Mouse (Mus musculus) gonadal fat pad, adult 2 months (tissue): Measurements from ENCODE around the gene Nfatc3. TPM values are rescaled to one million over a fixed set of nuclear protein-coding genes. Genes with fewer than 3 reads are reported as not detected.
A peak's percentile ranks its signal among the peaks of the same experiment; 100 is the strongest.

Experiments used
- DNase-seq: peaks from one replicate; pipeline ENCODE4 v3.0.0-alpha.2; 2012; ENCODE audit warnings: low read depth
- polyA plus RNA-seq: library from polyadenylated mRNA; depleted of rRNA; stranded (reverse); fragments of >200 nt; gene quantifications from 2 replicates; pipeline ENCODE4 v1.2.3, GENCODE M21; 2012

Gene Nfatc3
- polyA plus RNA-seq, 1 experiment: 26.6 TPM

GRCm38 (mm10) chr8:106126055-106126454 lies 67.4 kb downstream of the Nfatc3 start:
- no peak for DNase-seq

- no peak for DNase-seq
Observed at GRCm38 (mm10) chr8:106127054-106127453, 68.4 kb downstream of the Nfatc3 start.

DNA sequence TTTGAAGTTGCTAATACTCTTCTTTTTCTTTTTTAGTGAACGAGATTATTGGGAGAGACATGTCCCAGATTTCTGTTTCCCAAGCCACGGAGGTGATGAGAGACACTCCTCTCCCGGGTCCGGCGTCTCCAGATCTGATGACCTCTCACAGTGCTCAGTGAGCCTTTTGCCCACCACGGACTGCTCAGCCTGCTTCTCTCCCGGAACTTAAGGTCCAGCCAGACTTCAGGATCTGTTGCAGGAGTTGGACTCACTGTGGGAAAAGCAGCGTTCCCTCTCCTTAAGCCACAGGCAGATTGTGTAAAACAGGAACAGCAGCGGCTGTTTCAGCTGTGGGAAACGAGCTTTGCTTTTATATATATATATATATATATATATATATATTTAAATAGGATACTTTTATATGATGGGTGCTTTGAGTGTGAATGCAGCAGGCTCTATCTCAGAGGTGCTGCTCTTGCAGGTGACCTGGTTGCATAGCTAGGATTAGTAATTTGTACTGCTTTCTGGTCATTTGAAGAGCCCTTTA lies 69.3 kb downstream of the Nfatc3 start:
- no peak for DNase-seq

DNA sequence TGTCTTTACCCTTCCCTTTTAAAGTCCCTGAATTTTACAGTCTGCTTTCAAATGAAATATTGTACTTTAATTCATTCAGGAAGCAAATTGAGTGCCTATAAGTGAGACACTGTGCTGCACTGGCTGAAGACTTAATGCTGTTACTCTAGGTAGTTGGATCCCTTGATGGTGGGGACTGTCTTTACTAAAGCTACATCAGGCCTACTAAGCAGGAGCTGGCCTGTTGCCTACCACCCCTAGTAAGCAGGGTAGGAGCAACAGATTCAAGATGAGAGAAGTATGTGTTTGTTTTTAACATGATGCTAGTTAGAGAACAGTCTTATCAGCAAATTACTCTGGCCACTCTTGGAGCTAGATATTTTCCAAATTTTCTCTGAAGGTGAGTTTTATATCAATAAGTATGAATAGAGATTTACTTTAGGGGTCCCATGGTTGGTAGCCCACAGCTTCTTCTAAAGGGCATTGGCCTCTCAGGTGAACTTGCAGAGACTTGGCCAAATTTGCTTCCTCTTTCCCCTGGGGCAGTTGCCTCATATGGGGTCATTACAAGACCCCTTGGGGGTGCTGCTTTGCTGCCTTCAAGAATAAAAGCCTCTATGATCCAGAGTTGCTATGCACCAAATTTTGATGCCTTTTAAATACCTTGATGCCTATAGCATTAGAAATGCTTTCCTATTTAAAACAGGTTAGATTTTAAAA lies 70.7 kb downstream of the Nfatc3 start:
- DNase-seq: no peak

DNA sequence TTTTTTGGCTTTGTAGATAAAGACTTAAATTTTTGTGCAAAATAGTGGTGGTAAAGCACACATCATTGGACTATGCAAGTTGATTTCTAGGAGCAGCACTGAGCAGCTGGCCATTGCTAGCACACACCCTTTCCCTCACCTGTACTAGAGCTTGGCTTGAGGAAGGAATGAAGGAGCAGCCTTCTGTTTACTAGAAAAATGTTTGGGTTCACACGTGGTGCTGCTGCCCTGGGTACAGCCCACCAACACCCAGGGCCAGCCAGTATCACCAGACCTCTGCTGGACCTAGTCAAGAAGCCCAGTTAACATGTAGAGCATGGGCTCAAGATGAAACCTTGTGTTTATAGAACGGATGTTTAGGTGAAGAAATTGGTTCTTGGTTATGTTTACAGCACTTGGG lies 71.4 kb downstream of the Nfatc3 start:
- no peak for DNase-seq

DNA sequence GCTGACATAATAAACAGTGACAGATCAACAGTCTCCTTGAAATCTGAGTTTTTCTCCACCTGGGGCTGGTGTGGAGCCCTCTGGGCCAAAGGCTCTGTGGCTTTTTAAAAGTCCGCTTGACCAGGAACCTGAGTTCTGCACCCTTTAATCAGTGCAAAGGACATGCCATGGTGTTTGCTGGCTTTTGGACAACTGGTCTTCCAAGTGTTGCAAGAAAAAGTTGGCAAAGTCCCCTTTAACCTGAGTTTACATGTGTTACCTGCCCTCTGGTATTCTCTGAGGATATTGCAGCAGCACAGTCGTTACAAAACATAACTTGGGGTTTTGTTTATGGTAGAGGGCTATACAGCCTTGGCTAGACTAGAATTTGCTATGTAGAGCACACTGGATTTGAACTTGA lies 71.9 kb downstream of the Nfatc3 start:
- peak; percentile 67 for DNase-seq

GRCm38 (mm10) chr8:106131021-106131420 lies 72.4 kb downstream of the Nfatc3 start:
- DNase-seq: no peak

- DNase-seq: no peak
Observed at GRCm38 (mm10) chr8:106131488-106132222, 73.0 kb downstream of the Nfatc3 start.

DNA sequence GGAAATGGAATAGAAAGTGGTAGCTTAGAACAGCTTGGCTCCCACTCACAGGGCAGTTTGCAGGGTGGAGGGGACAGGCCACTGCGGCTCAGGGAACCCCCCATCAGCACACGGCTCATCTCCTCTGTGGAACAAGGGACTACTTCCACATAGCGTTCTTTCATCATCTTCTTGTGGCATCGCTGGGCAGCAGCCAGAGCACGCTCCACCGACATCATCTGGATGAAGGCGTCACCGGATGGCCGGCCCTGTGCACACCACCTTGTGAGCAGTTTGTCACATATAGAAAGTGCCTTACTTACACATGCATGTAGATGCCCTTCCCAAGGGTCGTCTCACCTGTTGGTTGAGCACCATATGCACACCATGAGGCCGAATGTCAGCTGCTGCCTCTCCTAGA lies 73.7 kb downstream of the Nfatc3 start:
- no peak for DNase-seq

GRCm38 (mm10) chr8:106133526-106133925 lies 74.9 kb downstream of the Nfatc3 start:
- no peak for DNase-seq

DNA sequence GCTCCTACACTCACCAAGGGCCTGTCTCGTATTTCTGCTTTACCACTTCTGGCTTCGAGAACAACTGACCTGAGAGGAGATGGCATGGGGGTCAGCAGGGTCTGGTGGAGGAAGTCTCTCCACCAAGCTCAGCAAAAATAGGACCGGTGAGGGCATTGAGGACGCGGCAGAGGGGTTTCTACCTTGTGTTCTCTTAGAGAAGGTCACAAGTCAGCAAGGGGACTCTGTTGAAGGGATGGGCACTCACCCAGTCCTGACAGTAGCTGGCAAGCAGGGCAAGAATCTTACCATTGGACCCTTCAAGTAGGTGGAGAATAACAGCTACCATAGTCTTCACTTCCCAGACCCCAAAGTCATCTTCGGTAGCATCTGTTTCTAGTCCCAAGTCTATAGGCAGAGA lies 75.3 kb downstream of the Nfatc3 start:
- no peak for DNase-seq

- DNase-seq: peak; percentile 99
Observed at GRCm38 (mm10) chr8:106134751-106135571, 76.3 kb downstream of the Nfatc3 start.

DNA sequence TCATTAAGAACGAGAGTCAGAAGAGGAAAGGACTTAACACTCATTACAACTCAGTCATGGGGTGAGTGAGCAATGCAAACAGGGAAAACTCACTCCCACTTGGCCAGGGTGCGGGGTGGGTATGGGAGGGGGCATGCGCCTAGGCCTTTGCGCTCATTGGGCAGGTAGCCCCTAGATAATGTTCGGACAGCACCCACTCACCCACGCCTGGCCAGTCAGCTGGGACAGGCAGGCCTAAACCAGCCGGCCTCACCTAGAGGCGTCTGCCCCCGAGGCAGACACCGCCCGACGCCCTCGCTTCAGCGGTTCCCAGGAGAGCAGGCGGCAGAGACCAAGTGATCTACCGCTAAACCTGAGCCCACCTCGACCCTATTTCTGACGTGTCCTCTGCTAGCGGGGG lies 77.0 kb downstream of the Nfatc3 start:
- DNase-seq: no peak

DNA sequence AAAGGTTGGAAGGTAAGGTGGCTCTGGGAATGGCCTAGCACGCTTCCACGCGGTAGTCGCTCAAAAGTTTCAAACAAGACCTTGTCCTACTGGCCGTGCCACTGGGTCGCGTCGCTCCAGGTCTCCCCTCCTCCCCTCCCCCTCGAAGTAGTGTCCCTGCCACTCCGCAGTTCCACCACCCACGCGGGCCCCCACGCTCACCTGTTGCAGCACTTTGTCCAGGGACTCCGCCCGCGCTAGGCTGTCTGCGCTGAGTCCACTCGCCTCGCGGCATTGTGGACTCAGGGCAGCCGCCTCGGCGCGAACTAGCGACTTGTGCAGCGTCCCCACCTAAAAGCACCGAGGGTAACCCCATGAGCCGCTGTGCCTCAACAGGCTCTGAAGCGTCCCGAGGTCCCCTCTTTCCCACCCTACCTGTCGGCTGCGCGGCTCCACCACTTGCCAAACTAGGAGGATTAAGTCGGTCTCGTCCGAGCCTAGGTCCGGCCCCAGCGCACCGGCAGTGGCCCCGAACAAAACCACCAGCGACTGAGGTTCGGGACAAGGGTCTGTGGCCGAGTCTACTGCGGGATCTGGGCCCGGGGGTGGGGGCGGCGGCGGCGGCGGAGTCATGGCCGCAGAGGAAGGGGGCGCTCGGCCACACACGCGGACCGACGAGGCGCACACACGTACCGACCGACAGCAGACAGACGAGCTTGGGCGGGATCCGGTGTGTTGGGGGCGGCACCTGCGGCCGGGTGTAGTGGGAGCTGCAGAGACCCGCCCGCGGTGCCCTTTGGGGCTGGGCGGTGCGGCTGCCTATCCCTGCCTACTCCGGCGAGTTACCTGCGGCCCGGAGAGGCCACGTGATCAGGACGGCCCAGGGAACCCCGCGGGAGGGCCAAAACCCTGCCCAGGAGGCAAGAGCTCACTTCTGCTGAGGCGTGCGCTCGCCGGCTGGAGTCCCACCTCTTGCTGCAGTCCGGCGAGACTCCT lies 77.8 kb downstream of the Nfatc3 start, which contains the start of gene Esrp2:
Gene Esrp2 (minus strand): TSS at position 819 of the 975 bp plus-strand sequence.
- no peak for DNase-seq

- no peak for DNase-seq
Observed at GRCm38 (mm10) chr8:106137218-106137905, 78.7 kb downstream of the Nfatc3 start.

DNA sequence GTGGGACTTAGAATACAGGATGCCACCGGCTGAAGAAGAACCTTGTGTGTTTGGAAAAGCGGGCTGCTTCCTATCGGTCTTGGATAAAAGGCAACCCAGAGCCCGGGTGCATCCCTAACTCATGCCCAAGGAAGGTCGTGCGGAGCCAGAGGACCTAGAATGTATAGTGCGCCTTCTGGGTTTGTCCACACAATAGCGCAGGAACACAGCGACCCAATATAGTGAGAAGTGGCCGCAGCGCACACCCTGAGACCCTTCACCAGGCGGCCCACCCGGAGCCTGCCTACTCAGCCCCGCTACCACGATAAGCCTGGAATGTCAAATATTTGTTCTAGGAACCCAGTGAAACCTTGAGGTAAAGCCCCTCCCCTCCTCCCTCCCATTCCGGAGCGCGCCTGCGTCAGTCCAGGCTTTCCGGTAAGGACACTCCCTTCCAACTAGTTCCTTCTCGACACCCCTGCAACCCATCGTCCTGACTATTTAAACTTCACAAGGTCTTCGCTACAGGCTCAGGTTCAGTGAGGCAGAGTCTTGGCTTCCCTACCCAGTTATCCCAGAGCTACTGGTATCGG lies 79.4 kb downstream of the Nfatc3 start:
- no peak for DNase-seq

- DNase-seq: no peak
Observed at GRCm38 (mm10) chr8:106138616-106139015, 80.0 kb downstream of the Nfatc3 start.

DNA sequence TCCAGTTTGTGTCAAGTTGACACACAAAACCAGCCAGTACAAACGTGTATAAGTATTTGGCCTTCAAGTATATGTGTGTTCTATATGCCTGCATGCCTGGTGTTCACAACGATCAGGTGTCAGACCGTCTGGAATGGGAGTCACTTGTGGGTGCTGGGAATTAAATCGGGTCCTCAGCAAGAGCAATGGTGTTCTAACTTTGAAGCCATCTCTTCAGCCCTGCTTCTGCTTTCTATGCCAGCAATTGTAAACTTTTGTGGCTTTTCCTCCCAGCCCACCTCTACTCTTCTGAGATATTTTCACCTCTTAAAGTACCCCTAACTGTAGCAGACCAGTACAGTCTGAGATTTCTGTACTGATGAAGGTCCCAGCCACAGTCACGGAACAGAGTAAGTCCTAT lies 81.6 kb downstream of the Nfatc3 start:
- DNase-seq: no peak

DNA sequence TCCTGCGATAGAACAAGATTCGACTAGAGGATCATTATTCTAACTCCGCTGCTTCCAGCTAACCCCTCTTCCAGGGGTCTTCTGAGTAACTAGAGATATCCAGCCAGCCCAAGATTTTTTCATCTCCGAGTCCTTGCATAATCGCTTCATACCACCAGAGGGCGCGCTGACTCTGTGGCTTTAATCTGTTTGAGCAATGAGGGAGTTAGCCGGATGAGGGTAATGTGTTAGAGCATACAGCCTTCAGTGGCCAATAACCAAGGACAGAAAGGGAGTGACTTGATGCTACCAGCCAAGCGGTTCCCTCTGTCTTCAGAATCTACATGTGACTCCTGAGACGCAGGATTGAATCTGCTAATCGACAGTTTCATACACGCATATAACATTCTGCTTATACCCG lies 82.1 kb downstream of the Nfatc3 start:
- no peak for DNase-seq

DNA sequence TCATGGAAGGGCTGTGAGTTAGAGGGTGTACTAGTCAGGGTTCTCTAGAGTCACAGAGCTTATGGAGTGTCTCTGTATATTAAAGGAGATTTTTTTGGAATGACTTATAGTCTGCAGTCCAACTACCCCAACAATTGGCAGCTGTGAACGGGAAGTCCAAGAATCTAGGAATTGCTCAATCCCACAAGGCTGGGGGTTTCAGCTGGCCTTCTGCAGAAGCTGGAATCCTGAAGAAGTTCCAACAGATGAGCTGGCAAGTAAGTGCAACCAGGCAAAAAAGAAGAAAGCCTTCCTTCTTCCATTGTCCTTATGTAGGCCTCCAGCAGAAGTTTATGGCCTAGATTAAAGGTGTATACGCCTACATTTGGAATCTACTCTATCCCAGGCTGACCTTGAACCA lies 86.7 kb downstream of the Nfatc3 start:
- DNase-seq: peak; percentile 84
